Mouse (Mus musculus): ENCODE measurements around the gene Sp1. TPM values are rescaled to one million over a fixed set of nuclear protein-coding genes. Genes with fewer than 3 reads are reported as not detected.

The Sp1 gene
- total RNA-seq, 2 experiments from 2014 or later, result 32.9 to 43.2 TPM

DNA sequence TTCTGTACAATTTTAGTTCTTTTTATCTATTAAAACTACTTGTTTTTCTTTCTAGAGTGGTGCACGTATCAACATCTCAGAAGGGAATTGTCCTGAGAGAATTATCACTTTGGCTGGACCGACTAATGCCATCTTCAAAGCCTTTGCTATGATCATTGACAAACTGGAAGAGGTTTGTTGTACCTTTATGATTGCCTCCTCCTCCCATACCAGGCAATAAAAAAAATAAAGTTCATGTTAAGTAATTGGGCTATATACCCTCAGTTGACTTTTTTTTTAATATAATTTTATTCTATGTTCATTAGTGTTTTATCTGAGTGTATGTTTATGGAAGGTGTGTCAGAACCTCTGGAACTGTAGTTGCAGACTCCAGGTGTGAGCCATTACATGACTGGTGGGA lies 68.6 kb downstream of the Sp1 start:
- no peak for DNase-seq

DNA sequence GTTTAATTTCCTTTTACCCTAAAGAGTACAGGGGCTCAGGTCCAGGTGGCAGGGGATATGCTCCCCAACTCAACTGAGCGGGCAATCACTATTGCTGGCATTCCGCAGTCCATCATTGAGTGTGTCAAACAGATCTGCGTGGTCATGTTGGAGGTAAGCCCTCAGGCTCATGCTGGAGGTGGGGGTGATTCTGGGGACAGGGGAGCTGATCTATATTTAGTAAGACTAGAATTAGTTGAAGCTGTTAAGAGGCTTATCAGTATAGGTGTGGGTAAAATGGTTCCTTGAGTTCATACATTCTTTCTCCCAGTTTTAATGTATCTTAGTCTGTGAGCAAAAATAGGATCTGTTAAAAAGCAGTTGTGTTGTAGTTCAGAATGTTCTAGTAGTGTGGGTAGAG lies 77.2 kb downstream of the Sp1 start:
- no peak for DNase-seq

DNA sequence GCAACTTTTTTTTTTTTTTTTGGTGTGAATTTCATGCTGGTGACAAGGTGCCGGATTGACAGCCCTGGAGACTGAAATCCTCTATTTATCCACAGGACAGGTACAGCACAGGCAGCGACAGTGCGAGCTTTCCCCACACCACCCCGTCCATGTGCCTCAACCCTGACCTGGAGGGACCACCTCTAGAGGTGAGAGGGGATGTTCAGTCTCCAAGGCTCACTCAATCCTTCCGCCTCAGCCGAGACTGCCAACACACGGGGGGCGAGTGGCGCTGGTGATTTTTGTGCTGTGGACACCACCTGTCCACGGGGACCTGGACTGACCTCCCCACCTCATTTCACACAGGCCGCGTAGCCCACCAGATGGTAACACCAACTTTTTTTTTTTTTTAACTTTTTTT lies 79.9 kb downstream of the Sp1 start:
- DNase-seq, result no peak

Other genes starting within 250 kb of the Sp1 start
- gene Zfp740, start 202.9 kb upstream of the Sp1 start, total RNA-seq (2021), result 10 to 100 TPM; 42.8 to 52.6 TPM
- gene Csad, start 201.4 kb upstream of the Sp1 start, total RNA-seq (2021), result 10 to 100 TPM; 23.9 to 25.5 TPM
- gene Itgb7, start 174.2 kb upstream of the Sp1 start, total RNA-seq (2021), result 1 to 10 TPM in 1 of 2 experiments, under 1 TPM in 1; 0.59 to 1.3 TPM
- gene Rarg, start 148.6 kb upstream of the Sp1 start, total RNA-seq (2021), result 10 to 100 TPM; 12.4 to 22.2 TPM
- not detected for gene Gm9918, start 135.6 kb upstream of the Sp1 start, total RNA-seq (2021)
- gene Mfsd5, start 126.7 kb upstream of the Sp1 start, total RNA-seq (2021), result 10 to 100 TPM; 16.1 to 17.6 TPM
- gene Espl1, start 109.9 kb upstream of the Sp1 start, total RNA-seq (2021), result 1 to 10 TPM; 5.3 to 7.8 TPM
- gene Pfdn5, start 80.0 kb upstream of the Sp1 start, total RNA-seq (2021), result 100 to 1,000 TPM; 278 to 289 TPM
- 10 to 100 TPM; 18.7 to 20.8 TPM for gene Myg1, start 74.4 kb upstream of the Sp1 start, total RNA-seq (2021)
- 10 to 100 TPM in 1 of 2 experiments, 1 to 10 TPM in 1; 7.8 to 11.1 TPM for gene Aaas, start 55.4 kb upstream of the Sp1 start, total RNA-seq (2021)
- 1 to 10 TPM in 1 of 2 experiments, under 1 TPM in 1; 0.14 to 7.4 TPM for gene Sp7, start 39.0 kb upstream of the Sp1 start, total RNA-seq (2021)
- 1 to 10 TPM; 4.1 to 5.8 TPM for gene Amhr2, start 39.2 kb downstream of the Sp1 start, total RNA-seq (2021)
- 10 to 100 TPM; 11.3 to 14.5 TPM for gene Prr13, start 52.9 kb downstream of the Sp1 start, total RNA-seq (2021)
- gene Pcbp2, start 64.4 kb downstream of the Sp1 start, total RNA-seq (2021), result 100 to 1,000 TPM; 476 to 508 TPM
- gene Gm10337, start 97.6 kb downstream of the Sp1 start, total RNA-seq (2021), result not detected
- 1 to 10 TPM; 3.8 to 4.9 TPM for gene Map3k12, start 110.9 kb downstream of the Sp1 start, total RNA-seq (2021)
- 10 to 100 TPM; 45.7 to 49.2 TPM for gene Tarbp2, start 112.0 kb downstream of the Sp1 start, total RNA-seq (2021)
- gene Npff, start 118.8 kb downstream of the Sp1 start, total RNA-seq (2021), result 1 to 10 TPM; 1.2 to 3.4 TPM
- under 1 TPM in 1 of 2 experiments, not detected in 1; 0.56 TPM for gene Gm28047, start 218.9 kb downstream of the Sp1 start, total RNA-seq (2021)
- 10 to 100 TPM; 62.9 to 79.6 TPM for gene Atf7, start 219.3 kb downstream of the Sp1 start, total RNA-seq (2021)